Mouse (Mus musculus) erythroblast, embryonic 14.5 days (primary cell): ENCODE results near the gene Mrps15. TPM values are rescaled to one million over a fixed set of nuclear protein-coding genes. Genes with fewer than 3 reads are reported as not detected.

ENCODE experiments used
- H3K27me3 ChIP-seq: 2 replicates; pipeline ENCODE4 v1.6.1; 2012; ENCODE audit warnings: inconsistent platforms; ENCODE audit not compliant: control insufficient read depth
- H3K36me3 ChIP-seq: 2 replicates; pipeline ENCODE4 v1.6.1; 2012; ENCODE audit warnings: mild to moderate bottlenecking, inconsistent platforms; ENCODE audit not compliant: control insufficient read depth
- H3K4me1 ChIP-seq: 2 replicates; pipeline ENCODE4 v1.6.1; 2012; ENCODE audit warnings: inconsistent platforms; ENCODE audit not compliant: control insufficient read depth
- H3K4me3 ChIP-seq: replicated peaks from 2 replicates; pipeline ENCODE3; 2012; ENCODE audit warnings: moderate library complexity, mild to moderate bottlenecking, inconsistent platforms
- H3K9me3 ChIP-seq: 2 replicates; pipeline ENCODE4 v1.6.1; 2012; ENCODE audit warnings: low read length, inconsistent platforms, mixed read lengths; ENCODE audit not compliant: control insufficient read depth
- GATA1 ChIP-seq: IDR thresholded peaks from 2 replicates; pipeline ENCODE4 v1.6.1; 2012; ENCODE audit warnings: low read length, inconsistent platforms, mixed read lengths
- TAL1 ChIP-seq: IDR thresholded peaks from 3 replicates; pipeline ENCODE4 v1.6.1; 2012; ENCODE audit warnings: low read length, inconsistent platforms, mixed read lengths
- polyA plus RNA-seq: library from polyadenylated mRNA; stranded (reverse); fragments of >175 nt; gene quantifications from 2 replicates; pipeline ENCODE4 v1.2.3, GENCODE M21; 2012

The Mrps15 gene
- polyA plus RNA-seq, 1 experiment: 15.9 TPM

DNA sequence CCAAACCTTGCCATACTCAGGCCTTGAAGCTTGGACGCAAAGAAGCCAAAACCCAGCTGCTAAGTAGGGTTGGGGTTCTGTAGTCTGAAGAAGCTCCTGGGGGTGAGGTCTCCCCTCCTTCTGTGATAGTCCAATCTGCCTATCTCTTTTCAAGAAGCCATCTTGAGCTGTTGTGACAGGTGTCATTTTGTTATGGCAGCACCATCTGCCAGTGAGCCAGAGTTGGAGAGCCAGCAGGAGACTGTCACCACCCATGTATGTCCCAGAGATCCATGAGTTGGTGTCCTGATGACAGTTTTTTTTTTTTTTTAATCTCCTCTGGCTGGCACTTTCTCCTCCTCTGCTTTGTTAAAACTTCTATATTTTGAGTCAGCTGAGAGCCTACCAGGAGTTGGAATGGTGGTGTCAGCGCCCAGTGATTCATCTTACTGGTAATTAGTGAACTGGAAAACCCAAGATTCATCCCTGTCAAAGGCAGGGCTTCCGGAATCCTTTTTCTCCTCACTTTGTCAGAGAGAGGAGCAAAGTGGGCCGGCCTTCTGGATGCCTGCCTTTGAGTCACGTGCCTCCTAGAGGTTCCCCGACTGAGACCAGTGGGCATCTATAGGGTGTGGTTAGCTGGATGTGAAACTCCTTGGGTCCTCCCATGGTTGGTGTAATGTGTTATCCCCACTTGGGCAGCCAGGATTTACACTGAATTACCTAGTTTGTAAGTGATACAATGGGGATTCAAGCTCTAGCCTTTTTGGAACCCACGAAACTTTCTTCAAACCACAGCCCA, 55.5 kb downstream of the Mrps15 start:
- Histone ChIP-seq H3K4me1 (peaks cover 88% of the 10 kb centered on the region), H3K36me3 (peaks cover 40% of the 10 kb centered on the region), H3K4me3 (peak overlapping the region; percentile 85), H3K27me3 (no peaks in the 10 kb centered on the region), H3K9me3 (no peaks in the 10 kb centered on the region)
- no peak for TF ChIP-seq TAL1

DNA sequence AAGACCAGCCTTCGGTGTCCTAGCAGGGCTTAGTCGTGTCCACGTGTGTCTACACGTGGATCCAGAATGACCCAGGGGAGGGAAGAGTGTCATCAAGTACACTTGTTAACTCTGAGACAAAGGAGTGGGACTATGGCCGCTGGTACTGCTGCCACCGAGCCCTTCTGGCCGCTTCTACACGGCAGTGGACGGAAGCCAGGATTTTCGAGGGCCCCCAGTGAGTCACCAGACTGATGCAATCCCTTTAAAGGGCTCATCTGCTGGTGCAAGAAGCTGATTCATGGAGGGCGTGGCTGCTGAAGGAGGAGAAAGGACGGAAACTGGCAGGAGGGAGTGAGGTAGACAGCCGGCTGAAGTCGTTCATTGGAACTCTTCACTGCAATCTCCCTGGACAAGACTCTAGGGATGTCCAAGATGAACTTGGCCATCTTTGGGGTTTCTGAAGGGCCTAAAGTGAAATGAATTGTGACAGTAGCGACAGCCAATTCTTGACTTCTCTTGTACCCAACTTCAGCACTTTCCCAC, 56.4 kb downstream of the Mrps15 start:
- H3K4me1 ChIP-seq: peaks cover 79% of the 10 kb centered on the region
- H3K27me3 ChIP-seq: no peaks in the 10 kb centered on the region

DNA sequence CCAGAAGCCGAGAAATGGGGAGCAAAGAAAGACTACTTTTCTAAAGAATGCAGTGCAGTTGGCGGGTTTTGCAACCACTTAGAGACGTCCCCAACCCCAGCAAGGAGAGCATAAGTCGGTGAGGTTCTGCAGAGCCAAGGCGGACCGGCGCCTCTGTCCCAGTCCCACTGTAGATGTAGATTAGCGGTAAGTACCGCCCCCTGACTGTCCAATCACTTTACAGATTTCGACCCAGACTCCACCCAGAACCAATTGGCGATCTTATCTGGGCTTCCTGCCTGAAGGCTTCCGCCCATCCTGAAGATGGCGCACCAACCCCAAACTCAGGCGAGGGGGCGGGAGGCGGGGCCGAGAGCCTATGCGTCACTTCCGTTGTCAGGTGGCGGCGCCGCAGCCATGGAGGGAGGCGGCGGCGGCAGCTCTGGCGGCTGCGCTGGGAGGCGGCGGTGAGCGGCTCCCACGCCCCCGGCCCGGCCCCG, 56.9 kb downstream of the Mrps15 start, which contains the start of gene Stk40:
Stk40 (plus strand) TSS at position 368 of the 479 bp plus-strand sequence.
- H3K4me3 ChIP-seq: peak within 1 kb of the TSS; percentile 85
- no peaks in the 10 kb centered on the region for H3K27me3 ChIP-seq
- H3K4me1 ChIP-seq: peaks cover 75% of the 10 kb centered on the region
- TF ChIP-seq TAL1 (no peak), GATA1 (peak; percentile 85)
- H3K9me3 ChIP-seq: no peaks in the 10 kb centered on the region
- H3K36me3 ChIP-seq: peaks cover 28% of the 10 kb centered on the region

More for the DNA sequence above, 56.4 kb downstream of the Mrps15 start:
- Histone ChIP-seq H3K4me3 (peak overlapping the region; percentile 85), H3K36me3 (peaks cover 33% of the 10 kb centered on the region), H3K9me3 (no peaks in the 10 kb centered on the region)
- TF ChIP-seq TAL1: no peak
- no peak for TF ChIP-seq GATA1

DNA sequence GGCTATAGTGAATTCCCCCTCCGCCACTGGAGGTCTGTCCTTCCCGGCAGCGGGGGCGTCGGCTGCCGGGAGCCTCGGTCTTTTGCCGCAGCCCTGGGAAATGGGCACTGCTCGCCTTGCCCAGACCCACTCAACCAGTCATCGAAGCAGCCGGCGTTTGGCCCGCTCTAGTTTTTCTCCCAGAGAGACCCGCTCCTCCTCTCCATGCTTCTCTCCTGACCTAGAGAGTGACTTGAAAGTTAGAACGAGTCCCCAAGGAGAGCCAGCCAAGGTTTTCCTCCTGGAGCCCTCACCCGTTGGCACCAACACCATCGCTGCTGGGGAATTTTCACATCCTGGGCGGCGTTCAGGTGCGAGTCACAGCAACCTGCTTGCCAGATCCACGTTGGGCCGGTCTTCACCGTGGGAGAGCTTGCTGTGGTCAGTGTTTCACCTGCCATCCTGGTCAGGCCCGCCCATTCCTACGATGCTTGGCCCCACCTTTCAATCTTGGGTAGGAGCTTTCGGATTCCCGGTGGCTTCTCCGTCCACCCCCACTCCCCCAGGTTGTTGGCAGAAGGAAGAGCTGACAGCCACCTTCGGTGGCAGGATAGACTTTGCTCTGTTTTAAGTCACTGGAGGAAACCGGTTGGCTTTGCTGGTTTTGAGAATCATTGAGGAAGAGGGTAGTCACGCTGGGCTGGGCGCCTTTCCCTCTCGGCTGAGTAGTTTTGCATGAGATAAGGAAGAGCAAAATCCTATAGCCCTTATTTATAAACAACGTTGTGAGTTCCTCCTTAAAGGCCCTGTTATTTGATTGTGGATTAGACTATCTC, 57.7 kb downstream of the Mrps15 start:
- H3K4me1 ChIP-seq: peaks cover 69% of the 10 kb centered on the region

More for the DNA sequence above, 57.7 kb downstream of the Mrps15 start:
- Histone ChIP-seq H3K9me3 (no peaks in the 10 kb centered on the region), H3K27me3 (no peaks in the 10 kb centered on the region), H3K4me3 (peak overlapping the region; percentile 85), H3K36me3 (peaks cover 21% of the 10 kb centered on the region)
- TF ChIP-seq TAL1: no peak
- TF ChIP-seq GATA1: no peak

Other genes starting within 250 kb of the Mrps15 start
- 0.04 and 0.11 TPM in 2 replicates for gene Csf3r, start 22.4 kb upstream of the Mrps15 start, polyA plus RNA-seq
- gene Oscp1, start 11.6 kb downstream of the Mrps15 start, polyA plus RNA-seq: 0.02 TPM in 1 of 2 replicates, not detected in the other
- 0.74 and 0.84 TPM in 2 replicates for gene Lsm10, start 49.7 kb downstream of the Mrps15 start, polyA plus RNA-seq
- 4.2 and 4.6 TPM in 2 replicates for gene Stk40, start 57.0 kb downstream of the Mrps15 start, polyA plus RNA-seq
- 0.20 and 0.22 TPM in 2 replicates for gene Eva1b, start 100.8 kb downstream of the Mrps15 start, polyA plus RNA-seq
- gene Sh3d21, start 116.6 kb downstream of the Mrps15 start, polyA plus RNA-seq: 0.03 and 0.05 TPM in 2 replicates
- 12.8 and 15.5 TPM in 2 replicates for gene Thrap3, start 155.8 kb downstream of the Mrps15 start, polyA plus RNA-seq
- gene Map7d1, start 209.4 kb downstream of the Mrps15 start, polyA plus RNA-seq: 2.5 and 2.9 TPM in 2 replicates
- gene Trappc3, start 215.4 kb downstream of the Mrps15 start, polyA plus RNA-seq: 1.3 and 2.0 TPM in 2 replicates
- gene Col8a2, start 239.9 kb downstream of the Mrps15 start, polyA plus RNA-seq: not detected in 2 replicates